Mouse (Mus musculus) kidney, adult 2 months (tissue): ENCODE data around the gene Gm43552. TPM values are rescaled to one million over a fixed set of nuclear protein-coding genes. Genes with fewer than 3 reads are reported as not detected.

ENCODE experiments used
- DNase-seq: peaks from one replicate; pipeline ENCODE4 v3.0.0; 2021
- H3K27ac ChIP-seq: fragments of 200-500 bp; 2 replicates; pipeline ENCODE4 v1.5.1; 2012; ENCODE audit warnings: low read depth, low read length, control low read depth, inconsistent platforms; ENCODE audit not compliant: insufficient read depth
- H3K27me3 ChIP-seq: fragments of 200-500 bp; replicated peaks from 2 replicates; pipeline ENCODE4 v1.6.1; 2012; ENCODE audit warnings: mild to moderate bottlenecking, moderate library complexity, low read length, inconsistent platforms; ENCODE audit not compliant: control insufficient read depth, insufficient read depth
- H3K36me3 ChIP-seq: fragments of 200-500 bp; 2 replicates; pipeline ENCODE4 v1.6.1; 2012; ENCODE audit warnings: mild to moderate bottlenecking, moderate library complexity, low read length, inconsistent platforms; ENCODE audit not compliant: control insufficient read depth, insufficient read depth
- H3K4me1 ChIP-seq: fragments of 200-500 bp; 2 replicates; pipeline ENCODE4 v1.6.1; 2011; ENCODE audit warnings: low read length; ENCODE audit not compliant: control insufficient read depth, insufficient read depth
- H3K4me3 ChIP-seq: fragments of 200-500 bp; 2 replicates; pipeline ENCODE4 v1.5.1; 2011; ENCODE audit warnings: mild to moderate bottlenecking, low read depth, low read length, control low read depth; ENCODE audit not compliant: insufficient read depth
- CTCF ChIP-seq: fragments of 200-500 bp; conservative IDR thresholded peaks from 2 replicates; pipeline ENCODE4 v1.5.1; 2011; ENCODE audit warnings: low read depth, mild to moderate bottlenecking, control low read depth, low read length, moderate library complexity, mixed read lengths; ENCODE audit not compliant: insufficient read depth, insufficient read length
- POLR2A ChIP-seq: fragments of 200-500 bp; IDR thresholded peaks from one replicate; pipeline ENCODE4 v1.6.1; 2011; ENCODE audit warnings: low read depth, low read length, control low read depth
- WGBS: fragments of 180-500 bp; shearing (Covaris S2); methylation state at CpG from one replicate; pipeline ENCODE4 v1.1.7; 2018; 5-methylcytosine and 5-hydroxymethylcytosine counted together
- polyA plus RNA-seq: library from polyadenylated mRNA; depleted of rRNA; stranded (reverse); fragments of >200 nt; gene quantifications from 2 replicates; pipeline ENCODE4 v1.2.3, GENCODE M21; 2012

The Gm43552 gene
- polyA plus RNA-seq, 1 experiment = not detected

GRCm38 (mm10) chr5:65491767-65492715 lies 592 bp downstream of the Gm43552 start:
- no peaks in the 10 kb centered on the region for H3K36me3 ChIP-seq

GRCm38 (mm10) chr5:65489830-65490229 lies 2.8 kb downstream of the Gm43552 start:
- peak; percentile 45 for DNase-seq
- TF ChIP-seq POLR2A = no peak
- TF ChIP-seq CTCF = no peak
- Histone ChIP-seq H3K27me3 (no peaks in the 10 kb centered on the region), H3K4me3 (no peak overlapping the region), H3K4me1 (peaks cover 7% of the 10 kb centered on the region; the same call in 1 of the 2 replicates), H3K36me3 (no peaks in the 10 kb centered on the region), H3K27ac (no peak overlapping the region)
- 53% methylated on average over 4 of the region's 4 CpGs for WGBS

More at GRCm38 (mm10) chr5:65491767-65492715, 592 bp downstream of the Gm43552 start:
- 0 out of 2 replicates have a peak, but pooled peaks have one; percentile 3 for TF ChIP-seq CTCF
- TF ChIP-seq POLR2A = no peak
- Histone ChIP-seq H3K4me1 (peaks cover 7% of the 10 kb centered on the region; the same call in 1 of the 2 replicates), H3K4me3 (peak overlapping the region; percentile 75), H3K27ac (peak overlapping the region; percentile 64), H3K27me3 (no peaks in the 10 kb centered on the region)
- DNase-seq = peak; percentile 72
- WGBS = under 1% methylated on average over 57 of the region's 57 CpGs

GRCm38 (mm10) chr5:65488725-65489124 lies 3.9 kb downstream of the Gm43552 start:
- WGBS = 53% methylated on average over 7 of the region's 7 CpGs
- no peaks in the 10 kb centered on the region for H3K36me3 ChIP-seq
- H3K27ac ChIP-seq = no peak overlapping the region
- no peaks in the 10 kb centered on the region for H3K27me3 ChIP-seq
- peak; percentile 35 for DNase-seq
- H3K4me3 ChIP-seq = no peak overlapping the region
- TF ChIP-seq CTCF = no peak
- TF ChIP-seq POLR2A = no peak
- peaks cover 7% of the 10 kb centered on the region; the same call in 1 of the 2 replicates for H3K4me1 ChIP-seq

GRCm38 (mm10) chr5:65487381-65487780 lies 5.3 kb downstream of the Gm43552 start:
- H3K4me3 ChIP-seq = no peak overlapping the region
- H3K27ac ChIP-seq = no peak overlapping the region
- no peak for DNase-seq
- no peaks in the 10 kb centered on the region for H3K27me3 ChIP-seq
- TF ChIP-seq POLR2A (no peak), CTCF (no peak)
- 83% methylated on average over 10 of the region's 10 CpGs for whole genome bisulfite sequencing
- H3K4me1 ChIP-seq = 0 out of 2 replicates have a peak, but pooled peaks cover 3% of the 10 kb centered on the region
- no peaks in the 10 kb centered on the region for H3K36me3 ChIP-seq

GRCm38 (mm10) chr5:65486514-65486913 lies 6.1 kb downstream of the Gm43552 start:
- DNase-seq = no peak
- Histone ChIP-seq H3K27ac (no peak overlapping the region), H3K27me3 (no peaks in the 10 kb centered on the region), H3K4me3 (no peak overlapping the region), H3K36me3 (no peaks in the 10 kb centered on the region), H3K4me1 (0 out of 2 replicates have a peak, but pooled peaks cover 2% of the 10 kb centered on the region)
- WGBS = 63% methylated on average over 2 of the region's 2 CpGs
- TF ChIP-seq CTCF (no peak), POLR2A (no peak)

GRCm38 (mm10) chr5:65482996-65483395 lies 9.6 kb downstream of the Gm43552 start:
- 87% methylated on average over 4 of the region's 4 CpGs for WGBS

GRCm38 (mm10) chr5:65480511-65480910 lies 12.1 kb downstream of the Gm43552 start:
- Histone ChIP-seq H3K4me1 (no peaks in the 10 kb centered on the region), H3K4me3 (no peak overlapping the region), H3K27me3 (no peaks in the 10 kb centered on the region), H3K36me3 (no peaks in the 10 kb centered on the region), H3K27ac (no peak overlapping the region)
- TF ChIP-seq CTCF = no peak
- no peak for TF ChIP-seq POLR2A
- DNase-seq = no peak
- WGBS = 54% methylated on average over 4 of the region's 4 CpGs

More at GRCm38 (mm10) chr5:65482996-65483395, 9.6 kb downstream of the Gm43552 start:
- H3K4me1 ChIP-seq = no peaks in the 10 kb centered on the region
- DNase-seq = no peak
- no peaks in the 10 kb centered on the region for H3K27me3 ChIP-seq
- no peaks in the 10 kb centered on the region for H3K36me3 ChIP-seq
- no peak overlapping the region for H3K27ac ChIP-seq
- no peak for TF ChIP-seq CTCF
- no peak for TF ChIP-seq POLR2A
- H3K4me3 ChIP-seq = no peak overlapping the region
